Mouse (Mus musculus): ENCODE measurements around the gene Krtap4-7. TPM values are rescaled to one million over a fixed set of nuclear protein-coding genes. Genes with fewer than 3 reads are reported as not detected.

The Krtap4-7 gene
- polyA plus RNA-seq, 1 experiment from 2014 or later: not detected

GRCm38 (mm10) chr11:99650136-99650535 is 6.2 kb upstream of the Krtap4-7 start, which contains the start of gene Gm11555:
TSS of gene Gm11555 (minus strand) at chr11:99650236.
- no peaks in the 10 kb centered on the region for H3K9me3 ChIP-seq (replicated peaks; ENCODE audit: control insufficient read depth, low read length, poor library complexity, severe bottlenecking)
- no peaks in the 10 kb centered on the region for H3K4me1 ChIP-seq (ENCODE audit: control insufficient read depth, insufficient read depth, low read length)
- H3K4me2 ChIP-seq (ENCODE audit: low read length): no peak within 1 kb of the TSS
- H3K36me3 ChIP-seq (ENCODE audit: control insufficient read depth, insufficient read depth, low read length): no peaks in the 10 kb centered on the region
- no peak within 1 kb of the TSS for H3K27ac ChIP-seq (ENCODE audit: low read length)
- no peak within 1 kb of the TSS for H3K4me3 ChIP-seq (ENCODE audit: low read depth, low read length)
- no peak within 1 kb of the TSS for H3K9ac ChIP-seq (ENCODE audit: low read depth, low read length)
- ATAC-seq: no peak
- H3K27me3 ChIP-seq (ENCODE audit: control insufficient read depth, insufficient read depth, low read depth, low read length): no peaks in the 10 kb centered on the region
- WGBS: 83% methylated on average over 2 of the region's 2 CpGs

- no peaks in the 10 kb centered on the region for H3K27me3 ChIP-seq (ENCODE audit: control insufficient read depth, insufficient read depth, low read depth, low read length)
- H3K9me3 ChIP-seq (replicated peaks; ENCODE audit: control insufficient read depth, low read length, poor library complexity, severe bottlenecking): no peaks in the 10 kb centered on the region
- 92% methylated on average over 15 of the region's 15 CpGs for WGBS
- H3K4me1 ChIP-seq (ENCODE audit: control insufficient read depth, insufficient read depth, low read length): no peaks in the 10 kb centered on the region
- ATAC-seq: no peak
- H3K4me2 ChIP-seq (ENCODE audit: low read length): no peak overlapping the region
- no peak overlapping the region for H3K4me3 ChIP-seq (ENCODE audit: low read depth, low read length)
- H3K36me3 ChIP-seq (ENCODE audit: control insufficient read depth, insufficient read depth, low read length): no peaks in the 10 kb centered on the region
- no peak overlapping the region for H3K27ac ChIP-seq (ENCODE audit: low read length)
- no peak overlapping the region for H3K9ac ChIP-seq (ENCODE audit: low read depth, low read length)
These were observed 2.6 kb upstream of the Krtap4-7 start for GRCm38 (mm10) chr11:99646444-99646843.

- no peaks in the 10 kb centered on the region for H3K27me3 ChIP-seq (ENCODE audit: control insufficient read depth, insufficient read depth, low read depth, low read length)
- H3K36me3 ChIP-seq (ENCODE audit: control insufficient read depth, insufficient read depth, low read length): no peaks in the 10 kb centered on the region
- H3K4me1 ChIP-seq (ENCODE audit: control insufficient read depth, insufficient read depth, low read length): no peaks in the 10 kb centered on the region
- H3K9me3 ChIP-seq (replicated peaks; ENCODE audit: control insufficient read depth, low read length, poor library complexity, severe bottlenecking): no peaks in the 10 kb centered on the region
- WGBS: 73% methylated on average over 3 of the region's 3 CpGs
- ATAC-seq: no peak
- H3K9ac ChIP-seq (ENCODE audit: low read depth, low read length): no peak overlapping the region
- H3K27ac ChIP-seq (ENCODE audit: low read length): no peak overlapping the region
- H3K4me3 ChIP-seq (ENCODE audit: low read depth, low read length): no peak overlapping the region
- H3K4me2 ChIP-seq (ENCODE audit: low read length): no peak overlapping the region
These were observed 462 bp upstream of the Krtap4-7 start for GRCm38 (mm10) chr11:99644351-99644750.

GRCm38 (mm10) chr11:99640926-99641325 is 3.0 kb downstream of the Krtap4-7 start:
- H3K27me3 ChIP-seq (ENCODE audit: control insufficient read depth, insufficient read depth, low read depth, low read length): no peaks in the 10 kb centered on the region
- no peak overlapping the region for H3K4me3 ChIP-seq (ENCODE audit: low read depth, low read length)
- no peak for ATAC-seq
- no peaks in the 10 kb centered on the region for H3K4me1 ChIP-seq (ENCODE audit: control insufficient read depth, insufficient read depth, low read length)
- no peaks in the 10 kb centered on the region for H3K36me3 ChIP-seq (ENCODE audit: control insufficient read depth, insufficient read depth, low read length)
- no peak overlapping the region for H3K27ac ChIP-seq (ENCODE audit: low read length)
- H3K4me2 ChIP-seq (ENCODE audit: low read length): no peak overlapping the region
- H3K9ac ChIP-seq (ENCODE audit: low read depth, low read length): no peak overlapping the region
- 55% methylated on average over 1 of the region's 1 CpGs for WGBS
- H3K9me3 ChIP-seq (replicated peaks; ENCODE audit: control insufficient read depth, low read length, poor library complexity, severe bottlenecking): no peaks in the 10 kb centered on the region

- Histone ChIP-seq H3K27ac (ENCODE audit: low read length) (no peak overlapping the region), H3K4me2 (ENCODE audit: low read length) (no peak overlapping the region), H3K9ac (ENCODE audit: low read depth, low read length) (no peak overlapping the region), H3K4me1 (ENCODE audit: control insufficient read depth, insufficient read depth, low read length) (no peaks in the 10 kb centered on the region), H3K36me3 (ENCODE audit: control insufficient read depth, insufficient read depth, low read length) (no peaks in the 10 kb centered on the region), H3K4me3 (ENCODE audit: low read depth, low read length) (no peak overlapping the region), H3K27me3 (ENCODE audit: control insufficient read depth, insufficient read depth, low read depth, low read length) (no peaks in the 10 kb centered on the region), H3K9me3 (replicated peaks; ENCODE audit: control insufficient read depth, low read length, poor library complexity, severe bottlenecking) (no peaks in the 10 kb centered on the region)
- WGBS: 62% methylated on average over 1 of the region's 1 CpGs
- no peak for ATAC-seq
These were observed 6.8 kb downstream of the Krtap4-7 start for GRCm38 (mm10) chr11:99637086-99637485.

- Histone ChIP-seq H3K4me1 (ENCODE audit: control insufficient read depth, insufficient read depth, low read length) (no peaks in the 10 kb centered on the region), H3K27ac (ENCODE audit: low read length) (no peak within 1 kb of the TSS), H3K27me3 (ENCODE audit: control insufficient read depth, insufficient read depth, low read depth, low read length) (no peaks in the 10 kb centered on the region), H3K9me3 (replicated peaks; ENCODE audit: control insufficient read depth, low read length, poor library complexity, severe bottlenecking) (no peaks in the 10 kb centered on the region), H3K4me3 (ENCODE audit: low read depth, low read length) (no peak within 1 kb of the TSS), H3K36me3 (ENCODE audit: control insufficient read depth, insufficient read depth, low read length) (no peaks in the 10 kb centered on the region), H3K9ac (ENCODE audit: low read depth, low read length) (no peak within 1 kb of the TSS), H3K4me2 (ENCODE audit: low read length) (no peak within 1 kb of the TSS)
- ATAC-seq: no peak
- WGBS: 37% methylated on average over 8 of the region's 8 CpGs
These were observed 9.2 kb downstream of the Krtap4-7 start, which contains the start of gene Krtap4-2 for GRCm38 (mm10) chr11:99634653-99635134. TSS of gene Krtap4-2 (minus strand) at chr11:99635084.

DNA sequence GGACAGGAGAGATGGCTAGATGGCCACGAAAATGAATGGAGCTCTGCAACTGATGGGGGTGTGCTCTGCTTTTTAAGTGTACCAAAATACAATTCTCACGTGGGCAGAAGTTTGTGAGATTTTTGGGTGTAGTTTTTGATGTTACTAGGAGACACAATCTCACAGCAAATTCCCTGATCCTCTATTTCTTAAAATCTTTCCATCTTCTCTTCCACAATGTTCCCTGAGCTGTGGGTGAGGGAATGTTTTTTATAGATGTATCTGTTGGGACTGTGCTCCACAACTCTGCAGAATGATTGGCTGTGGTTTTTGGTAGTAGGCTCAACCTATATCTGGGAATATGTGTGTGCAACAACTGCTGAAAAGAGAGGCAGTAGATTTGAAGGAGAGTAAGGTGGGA is 10.6 kb downstream of the Krtap4-7 start:
- Histone ChIP-seq H3K4me3 (ENCODE audit: low read depth, low read length) (no peak overlapping the region), H3K27ac (ENCODE audit: low read length) (no peak overlapping the region), H3K27me3 (ENCODE audit: control insufficient read depth, insufficient read depth, low read depth, low read length) (no peaks in the 10 kb centered on the region), H3K9me3 (replicated peaks; ENCODE audit: control insufficient read depth, low read length, poor library complexity, severe bottlenecking) (no peaks in the 10 kb centered on the region), H3K36me3 (ENCODE audit: control insufficient read depth, insufficient read depth, low read length) (no peaks in the 10 kb centered on the region), H3K4me1 (ENCODE audit: control insufficient read depth, insufficient read depth, low read length) (no peaks in the 10 kb centered on the region), H3K4me2 (ENCODE audit: low read length) (no peak overlapping the region), H3K9ac (ENCODE audit: low read depth, low read length) (no peak overlapping the region)
- 75% methylated on average over 2 of the region's 2 CpGs for WGBS
- no peak for ATAC-seq

DNA sequence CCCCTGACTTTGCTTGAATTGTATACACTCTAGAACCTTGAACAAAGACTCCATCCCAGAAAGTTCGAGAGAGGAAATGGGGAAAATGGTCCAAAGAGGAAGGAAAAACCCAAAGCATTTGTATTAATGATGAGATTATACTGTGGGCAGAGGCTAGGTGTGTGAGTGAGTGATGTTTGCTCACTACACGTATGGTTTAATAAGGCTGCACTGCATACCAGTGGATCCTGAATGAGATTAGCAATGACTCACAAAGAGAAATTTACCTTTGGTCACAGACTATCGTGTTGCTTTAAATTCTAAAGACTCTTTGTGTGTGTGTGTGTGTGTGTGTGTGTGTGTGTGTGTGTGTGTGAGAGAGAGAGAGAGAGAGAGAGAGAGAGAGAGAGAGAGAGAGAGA is 13.0 kb downstream of the Krtap4-7 start:
- 79% methylated on average over 3 of the region's 3 CpGs for WGBS
- Histone ChIP-seq H3K4me2 (ENCODE audit: low read length) (no peak overlapping the region), H3K36me3 (ENCODE audit: control insufficient read depth, insufficient read depth, low read length) (no peaks in the 10 kb centered on the region), H3K27me3 (ENCODE audit: control insufficient read depth, insufficient read depth, low read depth, low read length) (no peaks in the 10 kb centered on the region), H3K9ac (ENCODE audit: low read depth, low read length) (no peak overlapping the region), H3K4me3 (ENCODE audit: low read depth, low read length) (no peak overlapping the region), H3K4me1 (ENCODE audit: control insufficient read depth, insufficient read depth, low read length) (no peaks in the 10 kb centered on the region), H3K27ac (ENCODE audit: low read length) (no peak overlapping the region), H3K9me3 (replicated peaks; ENCODE audit: control insufficient read depth, low read length, poor library complexity, severe bottlenecking) (no peaks in the 10 kb centered on the region)
- no peak for ATAC-seq

DNA sequence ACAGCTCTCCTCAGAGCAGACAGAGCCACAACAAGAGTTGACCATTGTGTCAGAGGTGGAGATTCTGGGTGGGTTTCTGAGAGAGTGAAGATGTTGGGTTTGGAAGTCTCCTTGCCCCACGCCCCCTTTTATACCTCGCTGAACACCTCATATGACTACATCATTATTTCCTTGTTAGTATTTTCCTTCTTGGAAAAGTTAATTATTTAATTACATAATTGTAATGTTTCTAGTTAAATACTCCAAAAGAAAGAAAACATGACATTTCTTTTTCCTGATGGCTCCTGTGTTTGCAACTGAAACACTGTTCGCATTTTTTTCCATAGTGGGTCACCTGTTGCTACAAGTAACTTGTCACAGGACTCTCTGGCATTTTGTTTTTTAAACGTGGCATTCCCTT is 15.8 kb downstream of the Krtap4-7 start, which contains the start of gene Krtap4-1:
TSS of gene Krtap4-1 (minus strand) at position 101 of the 400 bp plus-strand sequence.
- no peaks in the 10 kb centered on the region for H3K9me3 ChIP-seq (replicated peaks; ENCODE audit: control insufficient read depth, low read length, poor library complexity, severe bottlenecking)
- no peak within 1 kb of the TSS for H3K4me3 ChIP-seq (ENCODE audit: low read depth, low read length)
- H3K36me3 ChIP-seq (ENCODE audit: control insufficient read depth, insufficient read depth, low read length): no peaks in the 10 kb centered on the region
- no peak within 1 kb of the TSS for H3K4me2 ChIP-seq (ENCODE audit: low read length)
- no peak within 1 kb of the TSS for H3K27ac ChIP-seq (ENCODE audit: low read length)
- H3K9ac ChIP-seq (ENCODE audit: low read depth, low read length): no peak within 1 kb of the TSS
- 80% methylated on average over 4 of the region's 4 CpGs for WGBS
- H3K27me3 ChIP-seq (ENCODE audit: control insufficient read depth, insufficient read depth, low read depth, low read length): no peaks in the 10 kb centered on the region
- no peak for ATAC-seq
- no peaks in the 10 kb centered on the region for H3K4me1 ChIP-seq (ENCODE audit: control insufficient read depth, insufficient read depth, low read length)

All from midbrain, embryonic 16.5 days (tissue).